Mouse (Mus musculus) midbrain, embryonic 10.5 days (tissue): Measurements from ENCODE around the gene Gtf2f1. TPM values are rescaled to one million over a fixed set of nuclear protein-coding genes. Genes with fewer than 3 reads are reported as not detected.
A peak's percentile ranks its signal among the peaks of the same experiment; 100 is the strongest.

Source experiments
- DNase-seq: peaks from one replicate; pipeline ENCODE4 v3.0.0-alpha.2; 2017; ENCODE audit warnings: low spot score
- H3K27ac ChIP-seq: fragments of 300-500 bp; sonication (generic); replicated peaks from 2 replicates; pipeline ENCODE4 v1.5.1; 2016; ENCODE audit warnings: mild to moderate bottlenecking
- H3K27me3 ChIP-seq: fragments of 300-500 bp; sonication (generic); 2 replicates; pipeline ENCODE4 v1.6.1; 2016; ENCODE audit warnings: low read depth, mild to moderate bottlenecking; ENCODE audit not compliant: poor library complexity, severe bottlenecking
- H3K36me3 ChIP-seq: fragments of 300-500 bp; sonication (generic); 2 replicates; pipeline ENCODE4 v1.6.1; 2016; ENCODE audit warnings: mild to moderate bottlenecking, moderate library complexity
- H3K4me1 ChIP-seq: fragments of 300-500 bp; sonication (generic); 2 replicates; pipeline ENCODE4 v1.6.1; 2016
- H3K4me3 ChIP-seq: fragments of 300-500 bp; sonication (generic); 2 replicates; pipeline ENCODE4 v1.5.1; 2016; ENCODE audit warnings: mild to moderate bottlenecking, moderate library complexity
- H3K9me3 ChIP-seq: fragments of 300-500 bp; sonication (generic); replicated peaks from 2 replicates; pipeline ENCODE4 v1.6.1; 2016; ENCODE audit warnings: mild to moderate bottlenecking
- WGBS: fragments of 180-500 bp; shearing (Covaris S2); methylation state at CpG from one replicate; pipeline ENCODE4 v1.1.7; 2016; 5-methylcytosine and 5-hydroxymethylcytosine counted together
- polyA plus RNA-seq: library from polyadenylated mRNA; unstranded; fragments of >200 nt; fragmentation: Nextera tagmentation; extraction: Ambion mirVana; gene quantifications from 2 replicates; pipeline ENCODE4 v1.2.1, GENCODE M21; 2016

The Gtf2f1 gene
- polyA plus RNA-seq, 1 experiment from 2014 or later: 81.2 TPM

GRCm38 (mm10) chr17:56999414-56999813 lies 11.7 kb downstream of the Gtf2f1 start:
- H3K27ac ChIP-seq: no peak overlapping the region
- H3K27me3 ChIP-seq: no peaks in the 10 kb centered on the region
- peaks cover 72% of the 10 kb centered on the region for H3K36me3 ChIP-seq
- no peak overlapping the region for H3K4me3 ChIP-seq
- 93% methylated on average over 9 of the region's 9 CpGs for WGBS
- H3K4me1 ChIP-seq: peaks cover 20% of the 10 kb centered on the region
- no peaks in the 10 kb centered on the region for H3K9me3 ChIP-seq
- DNase-seq: no peak

- under 1% methylated on average over 38 of the region's 38 CpGs for WGBS
- H3K27me3 ChIP-seq: no peaks in the 10 kb centered on the region
- peaks cover 72% of the 10 kb centered on the region for H3K36me3 ChIP-seq
- no peaks in the 10 kb centered on the region for H3K9me3 ChIP-seq
- H3K27ac ChIP-seq: peak within 1 kb of the TSS; percentile 85
- H3K4me1 ChIP-seq: peaks cover 20% of the 10 kb centered on the region
- DNase-seq: peak; percentile 96
- H3K4me3 ChIP-seq: peak within 1 kb of the TSS; percentile 89
Observed at GRCm38 (mm10) chr17:56997029-56997667, 13.9 kb downstream of the Gtf2f1 start, which contains the start of gene Alkbh7. Gene Alkbh7, plus strand, starts transcription at chr17:56997339.

- DNase-seq: no peak
- no peak overlapping the region for H3K27ac ChIP-seq
- H3K27me3 ChIP-seq: no peaks in the 10 kb centered on the region
- H3K9me3 ChIP-seq: no peaks in the 10 kb centered on the region
- 74% methylated on average over 2 of the region's 2 CpGs for WGBS
- H3K36me3 ChIP-seq: peaks cover 74% of the 10 kb centered on the region
- peaks cover 20% of the 10 kb centered on the region for H3K4me1 ChIP-seq
- peak overlapping the region; percentile 89 for H3K4me3 ChIP-seq
Observed at GRCm38 (mm10) chr17:56996506-56996905, 14.6 kb downstream of the Gtf2f1 start.

- H3K27me3 ChIP-seq: no peaks in the 10 kb centered on the region
- DNase-seq: no peak
- WGBS: 94% methylated on average over 8 of the region's 8 CpGs
- no peak overlapping the region for H3K27ac ChIP-seq
- peaks cover 27% of the 10 kb centered on the region for H3K4me1 ChIP-seq
- no peak overlapping the region for H3K4me3 ChIP-seq
- H3K36me3 ChIP-seq: peaks cover 71% of the 10 kb centered on the region
- no peaks in the 10 kb centered on the region for H3K9me3 ChIP-seq
Observed at GRCm38 (mm10) chr17:56995046-56995445, 16.0 kb downstream of the Gtf2f1 start.

- Histone ChIP-seq H3K4me3 (peak overlapping the region; percentile 88), H3K27me3 (no peaks in the 10 kb centered on the region), H3K27ac (peak overlapping the region; percentile 91), H3K4me1 (peaks cover 10% of the 10 kb centered on the region), H3K9me3 (no peaks in the 10 kb centered on the region), H3K36me3 (peaks cover 49% of the 10 kb centered on the region)
- 77% methylated on average over 2 of the region's 2 CpGs for WGBS
- DNase-seq: no peak
Observed at GRCm38 (mm10) chr17:56990966-56991365, 20.1 kb downstream of the Gtf2f1 start.

GRCm38 (mm10) chr17:56990115-56990746 lies 20.9 kb downstream of the Gtf2f1 start, which contains the start of gene Clpp:
Gene Clpp, plus strand, starts transcription at chr17:56990305.
- H3K4me3 ChIP-seq: peak within 1 kb of the TSS; percentile 88
- peak within 1 kb of the TSS; percentile 91 for H3K27ac ChIP-seq
- peaks cover 10% of the 10 kb centered on the region for H3K4me1 ChIP-seq
- peaks cover 42% of the 10 kb centered on the region for H3K36me3 ChIP-seq
- no peaks in the 10 kb centered on the region for H3K27me3 ChIP-seq
- DNase-seq: peak; percentile 94
- H3K9me3 ChIP-seq: no peaks in the 10 kb centered on the region
- under 1% methylated on average over 52 of the region's 52 CpGs for WGBS

GRCm38 (mm10) chr17:56989467-56990114 lies 21.5 kb downstream of the Gtf2f1 start:
- Histone ChIP-seq H3K27me3 (no peaks in the 10 kb centered on the region), H3K27ac (peak overlapping the region; percentile 91), H3K4me1 (peaks cover 10% of the 10 kb centered on the region), H3K36me3 (peaks cover 35% of the 10 kb centered on the region), H3K9me3 (no peaks in the 10 kb centered on the region), H3K4me3 (peak overlapping the region; percentile 88)
- DNase-seq: no peak
- WGBS: 3% methylated on average over 25 of the region's 25 CpGs

GRCm38 (mm10) chr17:56988921-56989430 lies 22.1 kb downstream of the Gtf2f1 start:
- WGBS: 72% methylated on average over 7 of the region's 7 CpGs
- H3K27ac ChIP-seq: no peak overlapping the region
- no peaks in the 10 kb centered on the region for H3K27me3 ChIP-seq

GRCm38 (mm10) chr17:56988441-56988840 lies 22.6 kb downstream of the Gtf2f1 start:
- WGBS: 88% methylated on average over 7 of the region's 7 CpGs
- no peak for DNase-seq
- peaks cover 24% of the 10 kb centered on the region for H3K36me3 ChIP-seq
- no peak overlapping the region for H3K4me3 ChIP-seq
- peaks cover 10% of the 10 kb centered on the region for H3K4me1 ChIP-seq
- no peaks in the 10 kb centered on the region for H3K27me3 ChIP-seq
- H3K9me3 ChIP-seq: no peaks in the 10 kb centered on the region
- H3K27ac ChIP-seq: no peak overlapping the region

More at GRCm38 (mm10) chr17:56988921-56989430, 22.1 kb downstream of the Gtf2f1 start:
- Histone ChIP-seq H3K4me3 (peak overlapping the region; percentile 88), H3K36me3 (peaks cover 29% of the 10 kb centered on the region), H3K9me3 (no peaks in the 10 kb centered on the region), H3K4me1 (peaks cover 10% of the 10 kb centered on the region)
- DNase-seq: no peak

- H3K36me3 ChIP-seq: 0 out of 2 replicates have a peak, but pooled peaks cover 2% of the 10 kb centered on the region
- no peaks in the 10 kb centered on the region for H3K9me3 ChIP-seq
- no peak for DNase-seq
- no peak overlapping the region for H3K27ac ChIP-seq
- WGBS: 92% methylated on average over 3 of the region's 3 CpGs
- no peaks in the 10 kb centered on the region for H3K27me3 ChIP-seq
- H3K4me3 ChIP-seq: no peak overlapping the region
- peaks cover 9% of the 10 kb centered on the region for H3K4me1 ChIP-seq
Observed at GRCm38 (mm10) chr17:56986105-56986805, 24.8 kb downstream of the Gtf2f1 start.

GRCm38 (mm10) chr17:56985656-56986055 lies 25.4 kb downstream of the Gtf2f1 start:
- DNase-seq: no peak
- Histone ChIP-seq H3K36me3 (no peaks in the 10 kb centered on the region), H3K27ac (no peak overlapping the region), H3K4me3 (no peak overlapping the region), H3K9me3 (no peaks in the 10 kb centered on the region), H3K4me1 (peaks cover 3% of the 10 kb centered on the region; the same call in 1 of the 2 replicates), H3K27me3 (no peaks in the 10 kb centered on the region)
- WGBS: 82% methylated on average over 3 of the region's 3 CpGs

- no peaks in the 10 kb centered on the region for H3K9me3 ChIP-seq
- H3K4me1 ChIP-seq: peaks cover 2% of the 10 kb centered on the region; the same call in 1 of the 2 replicates
- no peaks in the 10 kb centered on the region for H3K36me3 ChIP-seq
- no peaks in the 10 kb centered on the region for H3K27me3 ChIP-seq
- 85% methylated on average over 9 of the region's 9 CpGs for WGBS
- H3K4me3 ChIP-seq: no peak overlapping the region
- H3K27ac ChIP-seq: no peak overlapping the region
- DNase-seq: no peak
Observed at GRCm38 (mm10) chr17:56984886-56985285, 26.2 kb downstream of the Gtf2f1 start.
